Mouse (Mus musculus): ENCODE results near the gene AC170998.1. TPM values are rescaled to one million over a fixed set of nuclear protein-coding genes. Genes with fewer than 3 reads are reported as not detected.
"Not testable (repeated sequence)": the region's sequence is repeated elsewhere in the genome, so short reads cannot be mapped to it uniquely, and the experiment has no call there.

Gene AC170998.1
- total and polyA plus RNA-seq, 2 experiments from 2014 or later: 1.00 TPM; not detected in 1

- no peaks in the 10 kb centered on the region for H3K9me3 ChIP-seq (replicated peaks; ENCODE audit: control insufficient read depth, low read length)
- no peaks in the 10 kb centered on the region for H3K27me3 ChIP-seq (ENCODE audit: control insufficient read depth, insufficient read depth, low read length)
- H3K4me1 ChIP-seq (ENCODE audit: control insufficient read depth, insufficient read depth): peaks cover 27% of the 10 kb centered on the region
- no peak overlapping the region for H3K9ac ChIP-seq (replicated peaks; ENCODE audit: low read depth, low read length)
- H3K36me3 ChIP-seq (replicated peaks; ENCODE audit: control insufficient read depth, insufficient read depth, low read length): peaks cover 32% of the 10 kb centered on the region
- TF ChIP-seq EP300 (IDR thresholded peaks at IDR 0.05; ENCODE audit: low read depth): no peak
- no peak for TF ChIP-seq CTCF (IDR thresholded peaks at IDR 0.05; ENCODE audit: low read depth)
- DNase-seq (ENCODE audit: low spot score) (peak; percentile 39), ATAC-seq (ENCODE audit: insufficient read depth, low read depth) (no peak)
- 23% methylated on average over 6 of the region's 6 CpGs for WGBS
- no peak overlapping the region for H3K4me3 ChIP-seq (ENCODE audit: low read depth, low read length)
- peak overlapping the region; percentile 33; the same call in 1 of the 2 replicates for H3K4me2 ChIP-seq (ENCODE audit: low read depth, low read length)
- peak overlapping the region; percentile 57; the same call in 1 of the 2 replicates for H3K27ac ChIP-seq (ENCODE audit: low read depth)
These were observed 13.6 kb upstream of the AC170998.1 start for GRCm38 (mm10) chr17:28712305-28712704.

GRCm38 (mm10) chr17:28714006-28714405 is 11.9 kb upstream of the AC170998.1 start:
- WGBS: 97% methylated on average over 3 of the region's 3 CpGs
- peaks cover 33% of the 10 kb centered on the region for H3K36me3 ChIP-seq (replicated peaks; ENCODE audit: control insufficient read depth, insufficient read depth, low read length)
- TF ChIP-seq EP300 (IDR thresholded peaks at IDR 0.05; ENCODE audit: low read depth) (no peak), CTCF (IDR thresholded peaks at IDR 0.05; ENCODE audit: low read depth) (no peak)
- H3K27ac ChIP-seq (ENCODE audit: low read depth): no peak overlapping the region
- no peak overlapping the region for H3K4me2 ChIP-seq (ENCODE audit: low read depth, low read length)
- DNase-seq (ENCODE audit: low spot score): no peak
- no peak overlapping the region for H3K9ac ChIP-seq (replicated peaks; ENCODE audit: low read depth, low read length)
- no peaks in the 10 kb centered on the region for H3K27me3 ChIP-seq (ENCODE audit: control insufficient read depth, insufficient read depth, low read length)
- no peaks in the 10 kb centered on the region for H3K9me3 ChIP-seq (replicated peaks; ENCODE audit: control insufficient read depth, low read length)
- H3K4me3 ChIP-seq (ENCODE audit: low read depth, low read length): no peak overlapping the region
- H3K4me1 ChIP-seq (ENCODE audit: control insufficient read depth, insufficient read depth): peaks cover 26% of the 10 kb centered on the region
- no peak for ATAC-seq (ENCODE audit: insufficient read depth, low read depth)

- no peak overlapping the region for H3K4me3 ChIP-seq (ENCODE audit: low read depth, low read length)
- ATAC-seq (ENCODE audit: insufficient read depth, low read depth) (no peak), DNase-seq (ENCODE audit: low spot score) (no peak)
- H3K9ac ChIP-seq (replicated peaks; ENCODE audit: low read depth, low read length): no peak overlapping the region
- no peak overlapping the region for H3K27ac ChIP-seq (ENCODE audit: low read depth)
- H3K36me3 ChIP-seq (replicated peaks; ENCODE audit: control insufficient read depth, insufficient read depth, low read length): peaks cover 45% of the 10 kb centered on the region
- 72% methylated on average over 7 of the region's 7 CpGs for WGBS
- H3K9me3 ChIP-seq (replicated peaks; ENCODE audit: control insufficient read depth, low read length): no peaks in the 10 kb centered on the region
- peaks cover 23% of the 10 kb centered on the region for H3K4me1 ChIP-seq (ENCODE audit: control insufficient read depth, insufficient read depth)
- H3K27me3 ChIP-seq (ENCODE audit: control insufficient read depth, insufficient read depth, low read length): no peaks in the 10 kb centered on the region
- no peak overlapping the region for H3K4me2 ChIP-seq (ENCODE audit: low read depth, low read length)
- TF ChIP-seq EP300 (IDR thresholded peaks at IDR 0.05; ENCODE audit: low read depth) (no peak), CTCF (IDR thresholded peaks at IDR 0.05; ENCODE audit: low read depth) (no peak)
These were observed 9.9 kb upstream of the AC170998.1 start for GRCm38 (mm10) chr17:28715832-28716548.

- DNase-seq (ENCODE audit: low spot score) (no peak), ATAC-seq (ENCODE audit: insufficient read depth, low read depth) (no peak)
- peaks cover 55% of the 10 kb centered on the region for H3K36me3 ChIP-seq (replicated peaks; ENCODE audit: control insufficient read depth, insufficient read depth, low read length)
- H3K27me3 ChIP-seq (ENCODE audit: control insufficient read depth, insufficient read depth, low read length): no peaks in the 10 kb centered on the region
- no peaks in the 10 kb centered on the region for H3K9me3 ChIP-seq (replicated peaks; ENCODE audit: control insufficient read depth, low read length)
- 83% methylated on average over 3 of the region's 3 CpGs for WGBS
- peaks cover 7% of the 10 kb centered on the region; the same call in 1 of the 2 replicates for H3K4me1 ChIP-seq (ENCODE audit: control insufficient read depth, insufficient read depth)
- no peak overlapping the region for H3K9ac ChIP-seq (replicated peaks; ENCODE audit: low read depth, low read length)
- TF ChIP-seq EP300 (IDR thresholded peaks at IDR 0.05; ENCODE audit: low read depth) (no peak), CTCF (IDR thresholded peaks at IDR 0.05; ENCODE audit: low read depth) (no peak)
- H3K4me3 ChIP-seq (ENCODE audit: low read depth, low read length): no peak overlapping the region
- H3K27ac ChIP-seq (ENCODE audit: low read depth): no peak overlapping the region
- H3K4me2 ChIP-seq (ENCODE audit: low read depth, low read length): no peak overlapping the region
These were observed 8.3 kb upstream of the AC170998.1 start for GRCm38 (mm10) chr17:28717535-28717934.

- not testable (repeated sequence) for DNase-seq (ENCODE audit: low spot score); H3K4me2 ChIP-seq (ENCODE audit: low read depth, low read length); H3K27ac ChIP-seq (ENCODE audit: low read depth); H3K4me1 ChIP-seq (ENCODE audit: control insufficient read depth, insufficient read depth); H3K4me3 ChIP-seq (ENCODE audit: low read depth, low read length); H3K27me3 ChIP-seq (ENCODE audit: control insufficient read depth, insufficient read depth, low read length); H3K9ac ChIP-seq (replicated peaks; ENCODE audit: low read depth, low read length); ATAC-seq (ENCODE audit: insufficient read depth, low read depth); H3K9me3 ChIP-seq (replicated peaks; ENCODE audit: control insufficient read depth, low read length)
- H3K36me3 ChIP-seq (replicated peaks; ENCODE audit: control insufficient read depth, insufficient read depth, low read length): peaks cover 86% of the 10 kb centered on the region
- WGBS: 92% methylated on average over 11 of the region's 11 CpGs
These were observed 1.6 kb downstream of the AC170998.1 start for GRCm38 (mm10) chr17:28727511-28727910.
